Mouse (Mus musculus): ENCODE measurements at regions not wholly inside any gene's neighbourhood (a gene's known extent, or its start where the extent isn't known, plus 50 kb on each side); places are given as distances from the start of the nearest gene placed in this dataset.

DNA sequence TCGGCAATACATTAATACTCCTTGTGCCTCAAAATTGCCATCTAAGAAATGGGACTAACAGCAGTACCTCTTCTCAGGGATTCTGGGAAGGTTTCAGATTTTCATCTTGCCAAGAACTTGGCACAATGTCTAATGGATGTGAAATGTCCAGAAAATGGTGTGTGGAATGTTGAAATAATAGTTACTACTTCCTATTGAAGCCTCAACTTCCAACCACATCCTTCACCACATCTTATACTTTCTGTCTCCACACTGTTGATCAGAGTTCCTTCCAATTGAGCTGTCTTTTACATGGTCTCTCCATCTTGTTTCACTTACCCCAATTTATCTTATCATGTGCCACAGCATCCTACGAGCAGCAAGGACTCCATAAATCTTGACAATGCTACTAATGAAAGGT is 122.3 kb upstream of the Fmo9 start:
- WGBS = 60% methylated on average over 2 of the region's 2 CpGs
- no peak for TF ChIP-seq POLR2A (IDR thresholded peaks at IDR 0.05; ENCODE audit: control insufficient read depth, extremely low read depth, insufficient read depth, low read length, poor library complexity)
- TF ChIP-seq CTCF (IDR thresholded peaks at IDR 0.05; ENCODE audit: borderline replicate concordance, control insufficient read depth, extremely low read depth, insufficient read depth, low read length, poor library complexity) = no peak
- H3K36me3 ChIP-seq (ENCODE audit: control insufficient read depth, insufficient read depth, low read length) = no peaks in the 10 kb centered on the region
- no peaks in the 10 kb centered on the region for H3K27me3 ChIP-seq (ENCODE audit: control insufficient read depth, insufficient read depth, low read length)
- no peak overlapping the region for H3K4me3 ChIP-seq (ENCODE audit: control insufficient read depth, insufficient read depth, low read length)
- DNase-seq = no peak
- H3K4me1 ChIP-seq (replicated peaks; ENCODE audit: control insufficient read depth, insufficient read depth, low read length) = no peaks in the 10 kb centered on the region
- no peak overlapping the region for H3K27ac ChIP-seq (ENCODE audit: control insufficient read depth, insufficient read depth, low read length)

- no peak for DNase-seq
- Histone ChIP-seq H3K27ac (ENCODE audit: control insufficient read depth, insufficient read depth, low read length) (no peak overlapping the region), H3K36me3 (ENCODE audit: control insufficient read depth, insufficient read depth, low read length) (no peaks in the 10 kb centered on the region), H3K4me1 (replicated peaks; ENCODE audit: control insufficient read depth, insufficient read depth, low read length) (no peaks in the 10 kb centered on the region), H3K27me3 (ENCODE audit: control insufficient read depth, insufficient read depth, low read length) (no peaks in the 10 kb centered on the region), H3K4me3 (ENCODE audit: control insufficient read depth, insufficient read depth, low read length) (no peak overlapping the region)
- WGBS = 63% methylated on average over 1 of the region's 1 CpGs
- no peak for TF ChIP-seq POLR2A (IDR thresholded peaks at IDR 0.05; ENCODE audit: control insufficient read depth, extremely low read depth, insufficient read depth, low read length, poor library complexity)
- TF ChIP-seq CTCF (IDR thresholded peaks at IDR 0.05; ENCODE audit: borderline replicate concordance, control insufficient read depth, extremely low read depth, insufficient read depth, low read length, poor library complexity) = no peak
Observed at GRCm38 (mm10) chr1:166804333-166804732, 122.7 kb upstream of the Fmo9 start.

- Histone ChIP-seq H3K27me3 (ENCODE audit: control insufficient read depth, insufficient read depth, low read length) (no peaks in the 10 kb centered on the region), H3K4me1 (replicated peaks; ENCODE audit: control insufficient read depth, insufficient read depth, low read length) (no peaks in the 10 kb centered on the region), H3K27ac (ENCODE audit: control insufficient read depth, insufficient read depth, low read length) (no peak overlapping the region), H3K4me3 (ENCODE audit: control insufficient read depth, insufficient read depth, low read length) (no peak overlapping the region), H3K36me3 (ENCODE audit: control insufficient read depth, insufficient read depth, low read length) (no peaks in the 10 kb centered on the region)
- WGBS = 80% methylated on average over 7 of the region's 7 CpGs
- no peak for DNase-seq
- TF ChIP-seq CTCF (IDR thresholded peaks at IDR 0.05; ENCODE audit: borderline replicate concordance, control insufficient read depth, extremely low read depth, insufficient read depth, low read length, poor library complexity) (no peak), POLR2A (IDR thresholded peaks at IDR 0.05; ENCODE audit: control insufficient read depth, extremely low read depth, insufficient read depth, low read length, poor library complexity) (no peak)
Observed at GRCm38 (mm10) chr1:166807163-166807945, 125.7 kb upstream of the Fmo9 start.

DNA sequence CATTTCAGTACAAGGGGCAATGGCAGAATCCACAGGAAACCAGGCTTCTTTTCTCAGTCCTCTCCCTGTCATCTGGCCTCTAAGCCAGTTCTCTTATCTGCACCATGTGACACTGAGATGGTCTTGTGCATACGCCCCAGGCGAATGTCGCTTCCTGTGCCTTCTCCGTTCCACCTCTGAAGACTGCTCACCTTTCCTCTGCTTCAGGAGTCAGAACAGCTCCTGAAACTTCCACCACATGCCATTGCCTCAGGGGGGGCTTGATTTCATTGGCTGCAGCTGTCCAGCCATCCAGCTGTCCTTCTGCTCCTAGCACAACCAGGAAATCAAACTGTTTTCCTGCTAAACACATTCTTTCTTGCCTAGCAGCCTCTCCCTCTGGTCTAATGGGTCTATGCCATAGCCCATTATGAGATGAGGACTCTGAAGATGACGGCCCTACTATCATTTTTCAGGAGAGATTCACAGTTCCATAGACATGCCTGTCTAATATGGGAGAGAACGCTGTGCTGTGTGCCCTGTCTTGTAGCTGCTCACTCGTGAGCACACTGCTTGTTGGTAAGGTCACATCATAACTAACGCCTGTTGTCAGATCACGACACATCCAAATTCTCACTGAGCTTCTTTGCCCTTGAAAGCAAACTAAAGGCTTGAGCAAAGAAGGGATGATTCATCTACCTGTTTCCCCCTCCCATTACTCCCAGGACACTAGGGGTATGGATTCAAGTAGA is 129.9 kb upstream of the Fmo9 start:
- H3K4me1 ChIP-seq (replicated peaks; ENCODE audit: control insufficient read depth, insufficient read depth, low read length) = no peaks in the 10 kb centered on the region
- no peak overlapping the region for H3K27ac ChIP-seq (ENCODE audit: control insufficient read depth, insufficient read depth, low read length)
- no peak for DNase-seq
- no peaks in the 10 kb centered on the region for H3K27me3 ChIP-seq (ENCODE audit: control insufficient read depth, insufficient read depth, low read length)
- no peaks in the 10 kb centered on the region for H3K36me3 ChIP-seq (ENCODE audit: control insufficient read depth, insufficient read depth, low read length)
- TF ChIP-seq POLR2A (IDR thresholded peaks at IDR 0.05; ENCODE audit: control insufficient read depth, extremely low read depth, insufficient read depth, low read length, poor library complexity) (no peak), CTCF (IDR thresholded peaks at IDR 0.05; ENCODE audit: borderline replicate concordance, control insufficient read depth, extremely low read depth, insufficient read depth, low read length, poor library complexity) (no peak)
- WGBS = 59% methylated on average over 9 of the region's 9 CpGs
- no peak overlapping the region for H3K4me3 ChIP-seq (ENCODE audit: control insufficient read depth, insufficient read depth, low read length)

DNA sequence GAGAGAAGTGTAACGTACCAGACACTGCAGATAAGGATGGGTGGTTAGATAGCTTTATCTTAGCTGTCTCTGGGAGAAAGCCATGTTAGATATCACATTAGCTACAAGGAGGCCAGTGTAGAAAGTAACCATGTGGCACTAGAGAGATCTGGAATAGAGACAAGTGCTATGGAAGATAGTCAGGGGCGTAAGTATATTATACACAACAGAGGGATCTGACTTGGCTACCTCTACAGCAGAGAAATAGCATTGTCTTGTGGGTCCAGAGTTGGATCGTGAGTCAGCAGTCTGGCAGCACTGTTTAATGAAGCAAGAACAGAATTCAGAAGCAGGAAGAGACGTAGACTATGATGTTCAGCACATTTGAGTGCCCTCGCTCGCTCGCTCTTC is 130.4 kb upstream of the Fmo9 start:
- TF ChIP-seq POLR2A (IDR thresholded peaks at IDR 0.05; ENCODE audit: control insufficient read depth, extremely low read depth, insufficient read depth, low read length, poor library complexity) (no peak), CTCF (IDR thresholded peaks at IDR 0.05; ENCODE audit: borderline replicate concordance, control insufficient read depth, extremely low read depth, insufficient read depth, low read length, poor library complexity) (no peak)
- no peaks in the 10 kb centered on the region for H3K27me3 ChIP-seq (ENCODE audit: control insufficient read depth, insufficient read depth, low read length)
- WGBS = 91% methylated on average over 7 of the region's 7 CpGs
- no peak overlapping the region for H3K27ac ChIP-seq (ENCODE audit: control insufficient read depth, insufficient read depth, low read length)
- DNase-seq = no peak
- no peaks in the 10 kb centered on the region for H3K4me1 ChIP-seq (replicated peaks; ENCODE audit: control insufficient read depth, insufficient read depth, low read length)
- H3K36me3 ChIP-seq (ENCODE audit: control insufficient read depth, insufficient read depth, low read length) = no peaks in the 10 kb centered on the region
- no peak overlapping the region for H3K4me3 ChIP-seq (ENCODE audit: control insufficient read depth, insufficient read depth, low read length)

- DNase-seq = no peak
- WGBS = 80% methylated on average over 7 of the region's 7 CpGs
- Histone ChIP-seq H3K36me3 (ENCODE audit: control insufficient read depth, insufficient read depth, low read length) (no peaks in the 10 kb centered on the region), H3K4me3 (ENCODE audit: control insufficient read depth, insufficient read depth, low read length) (no peak overlapping the region), H3K27ac (ENCODE audit: control insufficient read depth, insufficient read depth, low read length) (no peak overlapping the region), H3K27me3 (ENCODE audit: control insufficient read depth, insufficient read depth, low read length) (no peaks in the 10 kb centered on the region), H3K4me1 (replicated peaks; ENCODE audit: control insufficient read depth, insufficient read depth, low read length) (no peaks in the 10 kb centered on the region)
- TF ChIP-seq CTCF (IDR thresholded peaks at IDR 0.05; ENCODE audit: borderline replicate concordance, control insufficient read depth, extremely low read depth, insufficient read depth, low read length, poor library complexity) (no peak), POLR2A (IDR thresholded peaks at IDR 0.05; ENCODE audit: control insufficient read depth, extremely low read depth, insufficient read depth, low read length, poor library complexity) (no peak)
Observed at GRCm38 (mm10) chr1:166812920-166813439, 131.3 kb upstream of the Fmo9 start.
